Mouse (Mus musculus) intestine, postnatal 0 days (tissue): ENCODE measurements at regions not wholly inside any gene's neighbourhood (a gene's known extent, or its start where the extent isn't known, plus 50 kb on each side); places are given as distances from the start of the nearest gene placed in this dataset.

Experiments used
- ATAC-seq: fragments of 200-750 bp; cut with Nextera tagmentation; 2 replicates; pipeline ENCODE4 v1.8.0; 2017; ENCODE audit warnings: mild to moderate bottlenecking, moderate TSS enrichment, moderate library complexity
- H3K27ac ChIP-seq: fragments of 300-500 bp; sonication (generic); 2 replicates; pipeline ENCODE4 v1.5.1; 2014; ENCODE audit warnings: mild to moderate bottlenecking, low read depth, low read length, moderate library complexity
- H3K27me3 ChIP-seq: fragments of 300-500 bp; sonication (generic); replicated peaks from 2 replicates; pipeline ENCODE4 v1.6.1; 2014; ENCODE audit warnings: low read length, mixed read lengths; ENCODE audit not compliant: control insufficient read depth, insufficient read depth
- H3K36me3 ChIP-seq: fragments of 300-500 bp; sonication (generic); 2 replicates; pipeline ENCODE4 v1.6.1; 2014; ENCODE audit warnings: mild to moderate bottlenecking, moderate library complexity; ENCODE audit not compliant: control insufficient read depth, insufficient read depth
- H3K4me1 ChIP-seq: fragments of 300-500 bp; sonication (generic); replicated peaks from 2 replicates; pipeline ENCODE4 v1.6.1; 2014; ENCODE audit warnings: antibody characterized with exemption, low read length, mixed read lengths; ENCODE audit not compliant: control insufficient read depth, insufficient read depth
- H3K4me2 ChIP-seq: fragments of 300-500 bp; sonication (generic); replicated peaks from 2 replicates; pipeline ENCODE4 v1.6.1; 2014; ENCODE audit warnings: low read depth, mild to moderate bottlenecking, moderate library complexity
- H3K4me3 ChIP-seq: fragments of 300-500 bp; sonication (generic); 2 replicates; pipeline ENCODE4 v1.5.1; 2014; ENCODE audit warnings: low read depth, low read length
- H3K9ac ChIP-seq: fragments of 300-500 bp; sonication (generic); 2 replicates; pipeline ENCODE4 v1.6.1; 2014; ENCODE audit warnings: mild to moderate bottlenecking, low read depth, low read length
- H3K9me3 ChIP-seq: fragments of 300-500 bp; sonication (generic); 2 replicates; pipeline ENCODE4 v1.6.1; 2016; ENCODE audit warnings: mixed run types; ENCODE audit not compliant: control insufficient read depth
- CTCF ChIP-seq: sonication (generic); IDR thresholded peaks from 2 replicates; pipeline ENCODE4 v1.5.1; 2016; ENCODE audit warnings: low read depth, mild to moderate bottlenecking, control low read depth, antibody characterized with exemption, moderate library complexity
- WGBS: fragments of 180-500 bp; shearing (Covaris S2); extraction: QIAGEN DNeasy Blood & Tissue Kit; methylation state at CpG from one replicate; pipeline ENCODE4 v1.1.7; 2014; 5-methylcytosine and 5-hydroxymethylcytosine counted together

- WGBS = 63% methylated on average over 6 of the region's 6 CpGs
- Histone ChIP-seq H3K4me3 (no peak overlapping the region), H3K4me2 (no peak overlapping the region), H3K27me3 (no peaks in the 10 kb centered on the region), H3K9me3 (no peaks in the 10 kb centered on the region), H3K9ac (no peak overlapping the region), H3K27ac (no peak overlapping the region), H3K36me3 (no peaks in the 10 kb centered on the region), H3K4me1 (0 out of 2 replicates have a peak, but pooled peaks cover 3% of the 10 kb centered on the region)
- no peak for TF ChIP-seq CTCF
- ATAC-seq = no peak
Observed at GRCm38 (mm10) chr11:111688186-111688860, 622.4 kb downstream of the Kcnj2 start.

GRCm38 (mm10) chr11:111689899-111690298 lies 623.9 kb downstream of the Kcnj2 start:
- no peaks in the 10 kb centered on the region for H3K36me3 ChIP-seq
- H3K4me2 ChIP-seq = no peak overlapping the region
- H3K27ac ChIP-seq = no peak overlapping the region
- H3K4me3 ChIP-seq = no peak overlapping the region
- 84% methylated on average over 2 of the region's 2 CpGs for WGBS
- no peaks in the 10 kb centered on the region for H3K27me3 ChIP-seq
- TF ChIP-seq CTCF = no peak
- H3K9ac ChIP-seq = no peak overlapping the region
- H3K4me1 ChIP-seq = 0 out of 2 replicates have a peak, but pooled peaks cover 3% of the 10 kb centered on the region
- ATAC-seq = no peak
- H3K9me3 ChIP-seq = no peaks in the 10 kb centered on the region

GRCm38 (mm10) chr11:111691512-111691911 lies 625.5 kb downstream of the Kcnj2 start:
- no peak for TF ChIP-seq CTCF

GRCm38 (mm10) chr11:111696668-111697067 lies 630.7 kb downstream of the Kcnj2 start:
- H3K9ac ChIP-seq = no peak overlapping the region
- TF ChIP-seq CTCF = no peak
- no peak overlapping the region for H3K4me2 ChIP-seq
- no peak overlapping the region for H3K4me3 ChIP-seq
- H3K36me3 ChIP-seq = no peaks in the 10 kb centered on the region
- WGBS = 87% methylated on average over 2 of the region's 2 CpGs
- no peak for ATAC-seq
- H3K27me3 ChIP-seq = no peaks in the 10 kb centered on the region
- H3K4me1 ChIP-seq = no peaks in the 10 kb centered on the region
- no peak overlapping the region for H3K27ac ChIP-seq
- no peaks in the 10 kb centered on the region for H3K9me3 ChIP-seq

More at GRCm38 (mm10) chr11:111691512-111691911, 625.5 kb downstream of the Kcnj2 start:
- ATAC-seq = no peak
- Histone ChIP-seq H3K27ac (no peak overlapping the region), H3K36me3 (no peaks in the 10 kb centered on the region), H3K27me3 (no peaks in the 10 kb centered on the region), H3K9ac (no peak overlapping the region), H3K4me3 (no peak overlapping the region), H3K9me3 (no peaks in the 10 kb centered on the region), H3K4me2 (no peak overlapping the region), H3K4me1 (0 out of 2 replicates have a peak, but pooled peaks cover 3% of the 10 kb centered on the region)
- WGBS = 75% methylated on average over 2 of the region's 2 CpGs

GRCm38 (mm10) chr11:111699862-111700261 lies 633.9 kb downstream of the Kcnj2 start:
- no peak for ATAC-seq
- H3K9me3 ChIP-seq = no peaks in the 10 kb centered on the region
- 87% methylated on average over 3 of the region's 3 CpGs for whole genome bisulfite sequencing
- no peak overlapping the region for H3K27ac ChIP-seq
- no peaks in the 10 kb centered on the region for H3K27me3 ChIP-seq
- H3K4me1 ChIP-seq = no peaks in the 10 kb centered on the region
- H3K36me3 ChIP-seq = no peaks in the 10 kb centered on the region
- TF ChIP-seq CTCF = no peak
- H3K4me3 ChIP-seq = no peak overlapping the region
- no peak overlapping the region for H3K4me2 ChIP-seq
- H3K9ac ChIP-seq = no peak overlapping the region

GRCm38 (mm10) chr11:111706882-111707281 lies 640.9 kb downstream of the Kcnj2 start:
- H3K27me3 ChIP-seq = no peaks in the 10 kb centered on the region
- H3K36me3 ChIP-seq = no peaks in the 10 kb centered on the region
- no peak overlapping the region for H3K9ac ChIP-seq
- H3K4me1 ChIP-seq = no peaks in the 10 kb centered on the region
- TF ChIP-seq CTCF = no peak
- H3K27ac ChIP-seq = no peak overlapping the region
- ATAC-seq = no peak
- no peak overlapping the region for H3K4me3 ChIP-seq
- H3K4me2 ChIP-seq = no peak overlapping the region
- 58% methylated on average over 4 of the region's 4 CpGs for WGBS
- H3K9me3 ChIP-seq = no peaks in the 10 kb centered on the region
